Mouse (Mus musculus): ENCODE data around the gene Agap1.

Agap1 gene

GRCm38 (mm10) chr1:89933786-89934185 is 479.2 kb downstream of the Agap1 start:
- DNase-seq (ENCODE audit: low spot score in 2 of 2): no peak

- no peak for DNase-seq (ENCODE audit: low spot score in 2 of 2)
These were observed 480.0 kb downstream of the Agap1 start for GRCm38 (mm10) chr1:89934316-89935260.

- DNase-seq (ENCODE audit: low spot score in 2 of 2): no peak
These were observed 481.1 kb downstream of the Agap1 start for GRCm38 (mm10) chr1:89935493-89936348.

GRCm38 (mm10) chr1:89938884-89939595 is 484.4 kb downstream of the Agap1 start:
- DNase-seq (ENCODE audit: low spot score in 2 of 2): no peak

GRCm38 (mm10) chr1:89939596-89939960 is 485.0 kb downstream of the Agap1 start:
- DNase-seq (ENCODE audit: low spot score in 2 of 2): no peak

GRCm38 (mm10) chr1:89939981-89940726 is 485.5 kb downstream of the Agap1 start:
- DNase-seq (ENCODE audit: low spot score in 2 of 2): no peak

- no peak for DNase-seq (ENCODE audit: low spot score in 2 of 2)
These were observed 486.4 kb downstream of the Agap1 start for GRCm38 (mm10) chr1:89940961-89941524.

GRCm38 (mm10) chr1:89941701-89942381 is 487.2 kb downstream of the Agap1 start:
- DNase-seq (ENCODE audit: low spot score in 2 of 2): no peak

GRCm38 (mm10) chr1:89942395-89942976 is 487.9 kb downstream of the Agap1 start:
- DNase-seq (ENCODE audit: low spot score in 2 of 2): no peak

GRCm38 (mm10) chr1:89943202-89943601 is 488.6 kb downstream of the Agap1 start:
- peak in 1 of 2 experiments; percentile 71 for DNase-seq (ENCODE audit: low spot score in 2 of 2)

Measured in left cerebral cortex, adult 9 months (tissue).